Mouse (Mus musculus) stomach, postnatal 0 days (tissue): ENCODE measurements around the gene Lgals9.

Source experiments
- CTCF ChIP-seq: IDR thresholded peaks from 2 replicates; pipeline ENCODE4 v1.5.1; 2016; ENCODE audit warnings: antibody characterized with exemption, low read depth, mild to moderate bottlenecking, moderate library complexity
- EP300 ChIP-seq: optimal IDR thresholded peaks from 2 replicates; pipeline ENCODE3; 2016; ENCODE audit warnings: antibody characterized with exemption

- TF ChIP-seq CTCF (no peak), EP300 (no peak)
Observed at GRCm38 (mm10) chr11:78971096-78971495, 13.7 kb downstream of the Lgals9 start.
